Mouse (Mus musculus) NIH3T3 (cell line): ENCODE results near the gene Zbtb40.

Experiments
- DNase-seq: peaks from one replicate; pipeline ENCODE4 v3.0.0-alpha.2; 2012; ENCODE audit warnings: low read depth

The Zbtb40 gene

DNA sequence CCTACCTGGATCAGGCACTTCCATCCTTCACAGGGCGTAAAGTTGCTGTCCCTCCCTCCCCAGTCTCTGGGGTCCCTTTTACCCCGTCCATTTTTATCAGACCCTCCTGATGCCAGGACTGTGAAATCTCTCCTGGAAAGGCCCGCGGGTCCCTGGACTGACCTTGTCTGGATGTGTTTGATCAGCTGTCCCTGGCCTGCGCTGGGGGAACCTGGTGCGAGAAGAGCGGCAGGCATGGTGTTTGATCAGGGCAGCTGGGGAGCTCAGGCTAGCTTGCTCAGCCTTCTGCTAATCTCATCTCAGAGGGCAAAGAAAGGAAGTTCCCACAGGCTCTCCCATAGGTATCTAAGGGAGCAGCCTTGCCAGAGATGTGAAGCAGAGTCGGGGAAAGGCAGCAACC lies 71.4 kb downstream of the Zbtb40 start:
- no peak for DNase-seq

- DNase-seq: peak; percentile 60
Measured at GRCm38 (mm10) chr4:136970939-136971338, 77.7 kb downstream of the Zbtb40 start.

GRCm38 (mm10) chr4:136969503-136970276 lies 78.9 kb downstream of the Zbtb40 start:
- no peak for DNase-seq

GRCm38 (mm10) chr4:136969096-136969495 lies 79.5 kb downstream of the Zbtb40 start:
- DNase-seq: no peak

DNA sequence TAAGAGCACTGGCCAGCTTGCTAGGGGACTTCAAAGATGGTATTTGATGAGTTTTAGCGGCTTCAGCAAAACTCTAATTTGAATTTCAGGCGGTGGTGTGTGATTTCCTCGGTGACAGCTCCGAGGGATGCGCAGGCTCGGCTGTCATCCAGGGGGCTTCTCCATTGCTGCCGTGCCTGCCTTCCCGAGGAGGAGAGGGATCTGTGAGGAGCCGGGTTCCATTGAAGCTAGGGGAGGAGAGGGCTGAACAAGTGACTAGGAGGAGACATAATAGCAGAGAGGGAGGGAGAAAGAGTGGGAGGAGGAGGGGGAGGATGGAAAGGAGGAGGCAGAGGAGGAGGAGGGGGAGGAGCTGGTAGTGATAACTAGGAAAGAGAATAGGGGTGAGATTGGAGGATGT lies 81.1 kb downstream of the Zbtb40 start:
- no peak for DNase-seq

- DNase-seq: no peak
Measured at GRCm38 (mm10) chr4:136966493-136967390, 81.9 kb downstream of the Zbtb40 start.

DNA sequence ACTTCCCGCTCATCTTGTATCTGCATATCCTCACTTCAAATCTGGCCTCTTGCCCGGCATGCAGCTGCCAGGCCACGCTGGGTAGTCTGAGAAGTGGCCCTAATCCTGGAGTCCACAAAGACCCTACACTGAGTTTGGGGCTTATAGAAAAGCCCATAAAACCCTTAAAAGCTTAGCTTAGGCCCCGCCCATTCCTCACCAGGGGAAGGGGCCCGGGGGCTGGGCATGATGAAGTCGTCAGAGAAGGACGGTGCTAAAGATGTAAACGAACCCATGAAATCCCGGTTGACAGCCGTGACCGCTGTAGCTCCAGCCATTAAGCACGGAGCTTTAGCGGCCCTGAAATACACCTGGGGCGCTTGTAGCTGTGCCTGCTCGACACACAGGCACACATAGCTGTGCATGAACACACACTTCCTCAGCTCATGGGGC lies 83.6 kb downstream of the Zbtb40 start:
- no peak for DNase-seq

- DNase-seq: no peak
Measured at GRCm38 (mm10) chr4:136962447-136962846, 86.2 kb downstream of the Zbtb40 start.

DNA sequence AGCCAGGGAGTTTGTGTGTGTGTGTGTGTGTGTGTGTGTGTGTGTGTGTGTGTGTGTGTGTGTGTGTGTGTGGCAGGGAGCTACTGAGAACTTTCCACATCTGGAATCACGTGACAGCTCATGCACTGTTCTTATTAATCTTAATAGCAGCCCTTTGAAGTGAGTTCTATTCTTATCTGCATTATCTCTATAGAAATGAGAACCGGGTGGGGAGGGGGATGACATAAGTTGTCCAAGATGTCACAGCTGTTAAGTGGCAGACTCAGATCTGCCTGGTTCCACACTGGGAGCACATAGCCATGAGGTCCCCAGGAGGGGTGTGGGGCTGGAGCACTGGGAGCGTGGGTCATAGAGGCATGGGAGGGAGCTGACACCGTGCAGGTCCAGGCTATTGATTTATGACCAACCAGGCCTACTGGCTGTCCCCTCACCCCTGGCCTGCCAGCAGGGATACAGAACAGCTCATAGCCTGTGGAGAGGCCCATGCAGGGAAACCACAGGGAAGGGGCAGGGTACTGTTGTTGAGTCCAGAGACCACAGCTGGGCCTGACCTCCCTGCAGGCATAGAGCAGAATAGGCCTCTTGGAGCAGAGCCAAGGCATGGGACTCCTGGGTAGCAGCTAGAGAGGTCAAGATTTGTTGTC lies 86.8 kb downstream of the Zbtb40 start:
- peak; percentile 9 for DNase-seq

DNA sequence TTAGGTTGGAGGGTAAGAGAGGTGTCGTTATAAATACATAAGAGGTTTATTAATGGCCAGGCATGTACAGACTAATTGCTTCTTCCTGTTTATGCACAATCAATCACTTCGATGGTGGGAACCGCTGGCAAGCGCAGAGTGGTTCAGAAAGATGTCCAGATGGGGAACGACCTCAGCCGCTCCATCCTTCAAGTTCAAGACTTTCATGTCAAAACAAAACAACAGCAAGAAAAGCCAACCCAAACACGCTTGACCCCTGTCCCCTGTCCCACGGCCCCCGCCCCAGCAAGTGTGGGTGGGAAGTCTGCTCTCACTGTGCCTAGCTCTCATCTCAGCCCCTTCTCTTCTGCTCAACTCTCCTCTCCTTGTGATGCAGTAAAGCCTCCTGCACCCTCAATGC lies 88.0 kb downstream of the Zbtb40 start:
- DNase-seq: no peak

DNA sequence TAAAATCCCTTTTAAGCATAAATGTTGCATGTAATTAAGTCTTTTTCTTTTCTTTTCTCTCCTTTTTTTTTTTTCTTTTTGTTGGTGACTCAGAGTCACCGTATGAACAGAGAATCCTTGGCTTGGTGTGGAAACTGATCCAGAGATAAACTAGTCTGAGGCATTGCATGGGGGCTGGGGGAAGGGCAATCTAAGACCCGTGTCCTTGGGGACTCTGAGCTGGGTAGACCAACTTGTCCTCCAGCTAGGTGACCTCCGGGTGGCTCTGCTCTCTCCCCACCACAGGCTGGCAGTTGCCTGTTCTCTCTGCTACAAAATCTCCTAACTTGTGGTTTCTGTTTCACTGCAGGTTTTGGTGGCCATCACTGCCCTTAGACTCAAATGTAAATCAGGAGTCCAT lies 88.5 kb downstream of the Zbtb40 start:
- DNase-seq: no peak

GRCm38 (mm10) chr4:136956751-136957446 lies 91.7 kb downstream of the Zbtb40 start, which contains the start of gene Epha8:
Gene Epha8 (minus strand): TSS chr4:136956816.
- DNase-seq: no peak

GRCm38 (mm10) chr4:136954562-136954961 lies 94.0 kb downstream of the Zbtb40 start:
- no peak for DNase-seq

- no peak for DNase-seq
Measured at GRCm38 (mm10) chr4:136949266-136949989, 99.2 kb downstream of the Zbtb40 start.

DNA sequence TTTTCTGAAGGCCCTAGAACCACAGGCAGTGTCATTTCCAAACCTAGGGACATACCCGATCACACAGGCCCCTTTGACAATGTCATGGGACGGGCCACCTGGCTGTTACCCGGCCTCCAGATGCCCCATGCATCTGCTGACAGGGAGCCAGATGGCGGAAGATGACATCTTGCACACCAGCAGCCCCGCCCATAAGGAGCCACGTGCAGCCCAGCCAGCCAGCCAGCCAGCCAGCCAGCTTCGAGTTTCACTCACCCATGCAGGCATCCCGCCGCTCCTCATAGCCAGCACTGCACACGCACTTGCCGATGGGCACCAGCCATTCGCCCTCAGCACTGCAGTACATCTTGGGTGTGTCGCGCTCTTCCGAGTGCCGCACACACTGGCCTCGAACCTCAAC lies 103.2 kb downstream of the Zbtb40 start:
- DNase-seq: no peak

- DNase-seq: no peak
Measured at GRCm38 (mm10) chr4:136944558-136945350, 103.8 kb downstream of the Zbtb40 start.

GRCm38 (mm10) chr4:136943175-136943574 lies 105.4 kb downstream of the Zbtb40 start:
- DNase-seq: no peak

DNA sequence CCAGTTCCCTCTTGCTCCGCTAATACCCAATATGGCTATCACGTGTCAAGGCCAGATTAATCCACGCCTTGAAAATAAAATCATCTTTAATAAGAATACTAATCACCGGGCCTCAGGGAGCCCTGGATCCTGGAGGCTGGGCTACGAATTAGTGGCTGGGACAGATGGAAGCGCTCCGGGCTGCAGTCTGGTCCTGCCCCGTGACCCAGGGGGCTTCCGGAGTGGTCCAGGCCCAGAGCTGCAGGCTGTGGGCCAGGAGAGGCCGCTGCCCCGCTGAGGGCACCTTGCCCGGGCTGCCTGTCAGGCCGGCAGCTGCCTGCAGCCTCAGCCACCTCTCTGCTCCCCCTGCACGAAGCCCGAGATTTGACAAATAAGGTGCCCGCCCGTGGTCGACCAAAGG lies 105.8 kb downstream of the Zbtb40 start:
- no peak for DNase-seq

DNA sequence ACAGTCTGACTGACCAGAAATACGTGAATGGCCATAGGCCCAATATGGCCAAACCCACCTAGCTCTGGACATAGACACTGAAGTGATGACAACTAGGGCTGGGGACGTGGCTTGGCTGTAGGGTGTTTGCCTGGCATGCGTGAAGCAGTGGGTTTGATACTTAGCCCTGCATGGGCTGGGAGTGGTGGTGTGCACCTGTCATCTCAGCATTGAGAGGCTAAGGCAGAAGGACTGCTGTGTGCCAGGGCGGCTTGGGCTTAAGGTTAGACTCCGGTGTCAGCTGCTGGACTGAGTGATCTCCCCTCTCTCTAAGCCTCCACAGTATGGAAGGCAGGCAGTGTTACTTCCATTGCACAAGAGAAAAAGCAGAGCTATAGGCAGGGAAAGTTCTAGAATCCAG lies 110.7 kb downstream of the Zbtb40 start:
- no peak for DNase-seq

DNA sequence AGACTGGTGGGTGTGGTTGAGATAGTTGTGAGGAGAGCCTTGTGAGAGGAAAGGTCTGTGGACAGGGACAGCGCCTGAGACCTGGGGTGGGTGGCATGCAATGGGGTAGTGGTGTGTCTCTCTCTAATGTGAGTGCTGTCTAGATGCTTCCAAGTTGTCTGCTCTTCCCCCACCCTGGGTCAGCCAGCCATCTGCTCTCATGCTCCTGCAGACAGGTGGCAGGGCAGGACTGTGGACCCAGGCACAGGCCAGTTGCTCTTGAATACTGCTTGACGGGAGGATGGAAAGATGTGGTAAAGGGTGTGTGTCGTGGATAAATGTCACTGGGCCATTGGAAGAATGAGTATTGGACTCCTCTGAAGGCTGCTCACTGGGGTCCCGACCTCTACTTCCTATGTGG lies 111.3 kb downstream of the Zbtb40 start:
- DNase-seq: no peak
